Mouse (Mus musculus) embryonic facial prominence, embryonic 14.5 days (tissue): ENCODE measurements around the gene Sox30. TPM values are rescaled to one million over a fixed set of nuclear protein-coding genes. Genes with fewer than 3 reads are reported as not detected.
A peak's percentile ranks its signal among the peaks of the same experiment; 100 is the strongest.

ENCODE experiments used
- ATAC-seq: fragments of 200-750 bp; cut with Nextera tagmentation; 2 replicates; pipeline ENCODE4 v1.8.0; 2017; ENCODE audit warnings: low read depth, moderate number of reproducible peaks, moderate TSS enrichment
- DNase-seq: peaks from one replicate; pipeline ENCODE4 v3.0.0-alpha.2; 2015; ENCODE audit warnings: low spot score
- H3K27ac ChIP-seq: fragments of 300-500 bp; sonication (generic); replicated peaks from 2 replicates; pipeline ENCODE4 v1.5.1; 2014; ENCODE audit warnings: low read depth, mild to moderate bottlenecking, low read length, moderate library complexity
- H3K27me3 ChIP-seq: fragments of 300-500 bp; sonication (generic); replicated peaks from 2 replicates; pipeline ENCODE4 v1.6.1; 2014; ENCODE audit warnings: low read length; ENCODE audit not compliant: control insufficient read depth, insufficient read depth
- H3K36me3 ChIP-seq: fragments of 300-500 bp; sonication (generic); 2 replicates; pipeline ENCODE4 v1.6.1; 2014; ENCODE audit warnings: low read length, mixed read lengths; ENCODE audit not compliant: control insufficient read depth, insufficient read depth
- H3K4me1 ChIP-seq: fragments of 300-500 bp; sonication (generic); 2 replicates; pipeline ENCODE4 v1.6.1; 2014; ENCODE audit warnings: antibody characterized with exemption, low read length; ENCODE audit not compliant: control insufficient read depth, insufficient read depth
- H3K4me2 ChIP-seq: fragments of 300-500 bp; sonication (generic); 2 replicates; pipeline ENCODE4 v1.6.1; 2014; ENCODE audit warnings: low read depth, mild to moderate bottlenecking, low read length, moderate library complexity, mixed read lengths
- H3K4me3 ChIP-seq: fragments of 300-500 bp; sonication (generic); 2 replicates; pipeline ENCODE4 v1.5.1; 2014; ENCODE audit warnings: low read depth, mild to moderate bottlenecking, low read length
- H3K9ac ChIP-seq: fragments of 300-500 bp; sonication (generic); 2 replicates; pipeline ENCODE4 v1.6.1; 2014; ENCODE audit warnings: low read depth, mild to moderate bottlenecking, low read length, moderate library complexity, mixed read lengths
- H3K9me3 ChIP-seq: fragments of 300-500 bp; sonication (generic); 2 replicates; pipeline ENCODE4 v1.6.1; 2016; ENCODE audit warnings: low read length; ENCODE audit not compliant: control insufficient read depth
- WGBS: fragments of 180-500 bp; shearing (Covaris S2); extraction: QIAGEN DNeasy Blood & Tissue Kit; methylation state at CpG from one replicate; pipeline ENCODE4 v1.1.7; 2014; 5-methylcytosine and 5-hydroxymethylcytosine counted together
- polyA plus RNA-seq: library from polyadenylated mRNA; unstranded; fragments of >200 nt; fragmentation: Nextera tagmentation; extraction: Ambion mirVana; gene quantifications from 2 replicates; pipeline ENCODE4 v1.2.1, GENCODE M21; 2014

Gene Sox30
- 0.21 and 0.24 TPM in 2 replicates for polyA plus RNA-seq

GRCm38 (mm10) chr11:45979946-45980892, at the start of gene Sox30:
Gene Sox30 (plus strand): TSS chr11:45980310.
- no peaks in the 10 kb centered on the region for H3K36me3 ChIP-seq
- DNase-seq = peak; percentile 82
- WGBS = 20% methylated on average over 40 of the region's 115 CpGs
- H3K4me1 ChIP-seq = no peaks in the 10 kb centered on the region
- H3K9ac ChIP-seq = peak within 1 kb of the TSS; percentile 84
- peaks cover 6% of the 10 kb centered on the region for H3K9me3 ChIP-seq
- peak within 1 kb of the TSS; percentile 86 for H3K4me2 ChIP-seq
- peak within 1 kb of the TSS; percentile 61 for H3K4me3 ChIP-seq
- H3K27ac ChIP-seq = peak within 1 kb of the TSS; percentile 39; the same call in 1 of the 2 replicates
- ATAC-seq = peak; percentile 95
- peaks cover 8% of the 10 kb centered on the region; the same call in 1 of the 2 replicates for H3K27me3 ChIP-seq

GRCm38 (mm10) chr11:45932771-45933170, 47.3 kb upstream of the Sox30 start:
- H3K27ac ChIP-seq = no peak overlapping the region
- no peaks in the 10 kb centered on the region for H3K4me1 ChIP-seq
- H3K36me3 ChIP-seq = peaks cover 50% of the 10 kb centered on the region
- H3K27me3 ChIP-seq = no peaks in the 10 kb centered on the region
- H3K4me3 ChIP-seq = no peak overlapping the region
- ATAC-seq (no peak), DNase-seq (no peak)
- no peaks in the 10 kb centered on the region for H3K9me3 ChIP-seq
- no peak overlapping the region for H3K4me2 ChIP-seq
- H3K9ac ChIP-seq = no peak overlapping the region
- 90% methylated on average over 10 of the region's 10 CpGs for WGBS

GRCm38 (mm10) chr11:45937478-45937877, 42.6 kb upstream of the Sox30 start:
- Histone ChIP-seq H3K4me2 (no peak overlapping the region), H3K36me3 (peaks cover 48% of the 10 kb centered on the region), H3K4me1 (no peaks in the 10 kb centered on the region), H3K9ac (no peak overlapping the region), H3K27ac (no peak overlapping the region), H3K4me3 (no peak overlapping the region), H3K27me3 (no peaks in the 10 kb centered on the region), H3K9me3 (no peaks in the 10 kb centered on the region)
- DNase-seq (no peak), ATAC-seq (no peak)
- WGBS = 93% methylated on average over 8 of the region's 8 CpGs

- Histone ChIP-seq H3K9me3 (no peaks in the 10 kb centered on the region), H3K27ac (no peak overlapping the region), H3K9ac (no peak overlapping the region), H3K4me3 (no peak overlapping the region), H3K36me3 (peaks cover 34% of the 10 kb centered on the region), H3K4me2 (no peak overlapping the region), H3K4me1 (peaks cover 12% of the 10 kb centered on the region), H3K27me3 (no peaks in the 10 kb centered on the region)
- DNase-seq (no peak), ATAC-seq (no peak)
- WGBS = 93% methylated on average over 8 of the region's 8 CpGs
Observed at GRCm38 (mm10) chr11:45938917-45939316, 41.2 kb upstream of the Sox30 start.

- ATAC-seq (no peak), DNase-seq (no peak)
- Histone ChIP-seq H3K9ac (no peak overlapping the region), H3K9me3 (no peaks in the 10 kb centered on the region), H3K4me1 (peaks cover 13% of the 10 kb centered on the region), H3K4me2 (no peak overlapping the region), H3K4me3 (no peak overlapping the region), H3K27ac (no peak overlapping the region), H3K27me3 (no peaks in the 10 kb centered on the region), H3K36me3 (peaks cover 4% of the 10 kb centered on the region; the same call in 1 of the 2 replicates)
- WGBS = 88% methylated on average over 7 of the region's 7 CpGs
Observed at GRCm38 (mm10) chr11:45942281-45942680, 37.8 kb upstream of the Sox30 start.

- Histone ChIP-seq H3K9ac (peak overlapping the region; percentile 83; the same call in 1 of the 2 replicates), H3K9me3 (no peaks in the 10 kb centered on the region), H3K36me3 (peaks cover 3% of the 10 kb centered on the region; the same call in 1 of the 2 replicates), H3K4me2 (peak overlapping the region; percentile 89), H3K4me1 (peaks cover 13% of the 10 kb centered on the region), H3K27ac (no peak overlapping the region), H3K27me3 (no peaks in the 10 kb centered on the region), H3K4me3 (peak overlapping the region; percentile 84)
- no peak for DNase-seq
- 58% methylated on average over 7 of the region's 7 CpGs for WGBS
- ATAC-seq = no peak
Observed at GRCm38 (mm10) chr11:45943108-45943705, 36.9 kb upstream of the Sox30 start.

- Histone ChIP-seq H3K27me3 (no peaks in the 10 kb centered on the region), H3K9me3 (no peaks in the 10 kb centered on the region), H3K9ac (peak overlapping the region; percentile 83), H3K4me2 (peak overlapping the region; percentile 89), H3K36me3 (peaks cover 11% of the 10 kb centered on the region; the same call in 1 of the 2 replicates), H3K4me3 (peak overlapping the region; percentile 84), H3K4me1 (peaks cover 13% of the 10 kb centered on the region), H3K27ac (no peak overlapping the region)
- 1% methylated on average over 30 of the region's 49 CpGs for WGBS
- DNase-seq (peak; percentile 45), ATAC-seq (peak; percentile 68)
Observed at GRCm38 (mm10) chr11:45943891-45944642, 36.0 kb upstream of the Sox30 start.

GRCm38 (mm10) chr11:45944643-45945156, 35.4 kb upstream of the Sox30 start, which contains the start of gene Lsm11:
Gene Lsm11 (minus strand): TSS chr11:45944935.
- peak within 1 kb of the TSS; percentile 89 for H3K4me2 ChIP-seq
- peaks cover 17% of the 10 kb centered on the region for H3K36me3 ChIP-seq
- no peaks in the 10 kb centered on the region for H3K27me3 ChIP-seq
- WGBS = 1% methylated on average over 19 of the region's 55 CpGs
- peak; percentile 91 for ATAC-seq
- peak within 1 kb of the TSS; percentile 84 for H3K4me3 ChIP-seq
- peaks cover 13% of the 10 kb centered on the region for H3K4me1 ChIP-seq
- DNase-seq = peak; percentile 93
- no peaks in the 10 kb centered on the region for H3K9me3 ChIP-seq
- H3K27ac ChIP-seq = no peak within 1 kb of the TSS
- H3K9ac ChIP-seq = peak within 1 kb of the TSS; percentile 83
